Mouse (Mus musculus) retina, postnatal 7 days (tissue): ENCODE measurements around the gene Ascl1.
A peak's percentile ranks its signal among the peaks of the same experiment; 100 is the strongest.

Source experiments
- DNase-seq: peaks from one replicate; pipeline ENCODE4 v3.0.0-alpha.2; 2012; ENCODE audit warnings: low read depth, low spot score

Ascl1 gene

DNA sequence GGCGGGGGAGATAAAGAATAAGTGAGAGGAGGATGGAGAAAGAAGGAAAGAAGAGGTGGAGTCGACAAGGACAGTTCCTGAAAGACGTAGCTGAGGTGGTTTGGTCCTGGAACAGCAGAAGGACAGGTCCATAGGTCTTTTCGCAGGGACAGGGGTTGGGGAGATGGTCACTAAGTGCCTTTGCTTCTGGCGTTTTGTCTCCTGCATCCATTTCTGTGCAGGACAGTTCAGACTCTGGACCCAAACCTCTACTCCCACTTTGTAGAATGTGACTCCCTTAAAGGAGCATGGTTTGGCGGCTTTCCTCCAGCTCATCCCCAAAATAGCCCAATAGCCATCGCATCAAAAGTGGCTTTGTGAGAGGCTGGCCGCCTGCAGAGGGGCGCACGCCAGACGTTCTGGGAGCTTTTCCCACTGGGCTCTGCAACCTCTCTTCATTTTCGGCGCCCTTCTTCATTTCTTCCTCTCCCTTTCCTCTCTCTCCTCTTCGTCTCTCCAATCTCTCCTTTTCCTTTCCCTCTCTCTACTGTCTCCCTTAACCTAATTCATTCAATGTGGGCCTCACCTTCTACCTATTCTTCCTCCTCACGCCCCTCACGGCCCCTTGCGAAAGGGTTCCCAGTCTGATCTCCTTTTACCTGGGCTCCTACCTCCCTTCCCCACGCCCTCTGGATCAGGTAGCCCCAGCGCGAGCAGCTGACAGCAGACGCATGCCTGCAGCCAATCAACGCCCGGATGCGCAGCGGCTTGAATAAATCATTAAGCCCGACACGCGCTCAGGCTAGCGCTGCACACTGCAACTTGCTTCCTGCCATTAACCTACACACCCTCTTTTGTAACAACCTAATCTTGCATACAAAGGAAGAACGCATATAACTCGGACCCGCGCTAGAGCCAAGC is 7.5 kb downstream of the Ascl1 start:
- no peak for DNase-seq

DNA sequence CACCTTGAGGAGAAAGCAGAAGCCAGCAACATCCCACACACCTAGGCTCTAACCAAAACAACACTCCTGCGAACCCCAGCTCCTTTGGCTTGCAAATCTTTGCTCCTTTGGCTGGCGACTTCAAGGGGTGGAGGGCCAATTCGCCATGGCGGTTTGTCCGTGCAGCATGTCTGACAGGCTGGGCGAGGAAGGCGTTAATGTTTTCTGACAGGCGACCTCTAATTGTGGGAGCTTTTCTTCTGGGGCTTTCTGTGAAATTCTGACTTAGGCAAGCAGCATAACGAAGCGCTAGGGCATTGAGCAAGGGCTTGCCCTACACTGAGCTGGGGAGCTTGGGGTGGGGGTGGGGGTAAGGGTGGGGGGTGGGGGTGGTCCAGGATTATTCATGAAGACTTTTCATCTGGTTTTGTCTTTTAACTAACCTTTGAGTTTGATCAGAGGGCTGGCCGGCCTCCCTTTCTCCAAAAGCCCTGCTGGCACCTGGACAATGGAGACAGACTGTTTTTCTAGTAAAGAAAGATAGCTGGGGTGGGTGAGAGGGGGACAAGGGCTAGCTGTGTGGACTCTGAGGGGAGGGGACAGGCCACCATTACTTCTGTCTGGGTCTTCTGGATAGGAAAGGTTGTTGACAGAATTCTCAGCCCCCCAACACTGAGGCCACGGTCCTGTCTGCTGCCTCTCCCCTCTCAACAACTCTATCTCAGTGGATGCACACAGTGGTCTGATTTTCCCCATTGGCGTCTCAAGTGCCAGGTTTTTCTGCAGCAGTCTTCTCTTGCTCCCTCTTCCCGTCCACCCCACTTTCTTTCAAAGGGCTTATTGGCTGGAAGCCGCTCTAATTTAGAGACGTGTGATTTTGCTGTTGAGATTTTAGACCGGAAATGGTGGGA is 8.4 kb downstream of the Ascl1 start:
- DNase-seq: no peak

DNA sequence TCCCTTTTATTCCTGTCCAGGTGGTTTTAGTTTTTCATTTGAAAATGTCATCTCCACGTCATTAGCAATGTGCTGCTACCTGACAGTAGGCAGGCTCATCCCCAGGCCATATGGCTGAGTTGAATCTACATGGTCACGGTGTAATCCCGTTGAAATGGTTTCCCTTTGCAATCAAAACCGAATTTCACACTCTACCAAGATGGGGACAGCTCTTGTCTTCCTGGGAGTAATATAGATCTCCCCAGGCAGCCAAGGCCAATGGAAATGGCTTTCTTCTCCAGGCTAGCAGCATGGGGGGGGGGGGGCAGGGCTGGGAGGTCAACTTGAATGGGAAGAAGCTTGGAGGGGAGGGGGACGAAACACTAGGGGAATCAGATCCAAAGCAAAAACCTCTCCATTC is 15.6 kb downstream of the Ascl1 start:
- no peak for DNase-seq

DNA sequence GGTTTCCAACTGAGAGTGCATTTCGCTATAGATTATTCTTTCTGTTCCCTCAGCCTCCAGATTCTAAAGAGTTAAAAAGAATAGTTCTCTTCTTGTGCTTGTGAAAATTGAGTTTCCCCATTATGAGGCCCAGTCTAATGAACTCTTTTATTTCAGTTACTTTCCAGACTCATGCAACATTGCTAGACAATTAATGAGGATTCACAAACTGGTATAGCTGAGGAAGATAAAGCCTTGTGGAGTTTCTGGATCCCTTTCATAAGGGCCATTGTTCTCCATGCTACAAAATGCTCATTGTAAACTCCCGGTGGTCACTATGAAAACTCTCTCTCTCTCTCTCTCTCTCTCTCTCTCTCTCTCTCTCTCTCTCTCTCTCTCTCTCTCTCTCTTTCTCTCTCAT is 18.5 kb downstream of the Ascl1 start:
- no peak for DNase-seq

- DNase-seq: no peak
Measured at GRCm38 (mm10) chr10:87473475-87474131, 19.9 kb downstream of the Ascl1 start.

- DNase-seq: no peak
Measured at GRCm38 (mm10) chr10:87450777-87451176, 42.7 kb downstream of the Ascl1 start.

DNA sequence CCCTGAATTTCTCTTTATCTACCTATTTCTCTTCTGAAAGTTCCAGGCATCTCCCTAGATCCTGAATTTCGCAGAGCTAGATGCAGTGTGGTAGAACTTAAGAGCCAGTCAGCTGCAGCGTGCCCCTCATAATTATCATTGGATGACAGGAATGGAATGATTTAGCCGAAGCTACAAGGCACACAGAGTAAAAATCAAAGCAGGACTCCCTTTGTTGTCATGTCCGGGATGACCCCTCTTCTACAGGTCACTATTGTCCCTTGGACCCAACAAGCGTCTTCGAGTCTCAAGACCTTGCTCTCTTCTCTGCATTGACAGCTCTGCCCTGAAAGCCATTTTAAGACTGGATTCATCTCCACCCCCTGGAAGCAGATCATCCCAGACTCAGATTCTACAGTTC is 44.1 kb downstream of the Ascl1 start:
- DNase-seq: no peak

- no peak for DNase-seq
Measured at GRCm38 (mm10) chr10:87448257-87448656, 45.2 kb downstream of the Ascl1 start.

DNA sequence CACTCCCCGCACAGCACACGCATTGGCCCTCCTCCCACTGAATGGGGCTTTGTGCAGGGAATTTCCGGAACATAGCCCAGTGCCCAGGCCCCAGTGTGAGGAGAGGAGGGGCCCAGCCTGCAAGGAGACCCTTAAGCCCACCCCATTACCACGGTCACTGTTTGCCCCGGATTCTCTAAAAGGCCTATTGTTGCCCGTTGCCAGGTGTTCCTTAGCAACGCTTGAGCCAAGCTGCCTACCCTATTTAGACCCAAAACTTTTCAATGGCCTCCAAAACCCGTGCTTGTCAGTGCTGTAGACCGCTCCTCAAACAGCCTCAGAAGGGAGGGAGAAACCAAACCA is 45.7 kb downstream of the Ascl1 start:
- DNase-seq: peak; percentile 24

GRCm38 (mm10) chr10:87446829-87447753 is 46.4 kb downstream of the Ascl1 start:
- no peak for DNase-seq

DNA sequence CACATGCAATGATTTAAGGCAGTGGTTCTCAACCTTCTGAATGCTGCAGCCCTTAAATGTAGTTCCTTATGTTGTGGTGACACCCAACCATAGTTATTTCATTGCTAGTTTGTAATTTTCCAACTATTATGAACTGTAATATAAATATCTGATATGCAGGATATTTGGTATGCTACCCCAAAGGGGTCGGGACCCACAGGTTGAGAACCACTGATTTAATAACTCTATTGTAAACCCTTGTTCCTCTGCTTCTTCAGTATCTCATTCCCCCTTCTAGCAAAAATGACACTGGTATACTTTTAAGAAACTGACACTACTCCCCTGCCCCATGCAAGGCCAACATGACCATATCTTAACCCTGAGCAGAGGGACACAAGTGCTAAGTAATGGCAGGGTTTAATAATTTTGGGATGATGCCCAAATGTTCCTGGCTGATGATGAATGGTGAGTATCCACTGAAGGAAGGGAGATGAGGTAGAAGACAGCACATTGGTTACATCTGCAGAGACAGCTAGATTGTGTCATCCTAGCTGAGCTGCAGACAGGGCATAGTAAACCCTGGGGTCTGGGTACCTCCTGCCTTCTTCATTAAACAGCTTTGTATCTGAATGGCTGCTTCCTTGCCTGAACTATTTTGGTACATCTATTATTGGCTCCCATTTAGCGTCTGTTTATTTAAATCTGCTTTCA is 47.2 kb downstream of the Ascl1 start:
- no peak for DNase-seq
